Comparison of ENCODE assay signal across 16 mouse cellular contexts in genomic region chr5:25009770-25010169, GRCm38 (mm10).
DNase-seq lines count a peak whose midpoint lies in the region; ATAC-seq lines count a peak whose summit lies in the region.
"Had no signal": no experiment of that assay in that cellular context is flagged by ENCODE, and none has a peak within 500 bp of the region (broad histone marks: within the 10 kb centered on the region; RNA-seq: fewer than 3 reads in every experiment).

No protein-coding gene starts in this region.

- no peaks in the 10 kb centered on the region for H3K27me3 ChIP-seq in forebrain, embryonic 13.5 days
- no peaks in the 10 kb centered on the region for H3K27me3 ChIP-seq in forebrain, embryonic 16.5 days (replicated peaks; ENCODE audit: control insufficient read depth, insufficient read depth, low read length)
- H3K27me3 ChIP-seq in midbrain, embryonic 14.5 days (ENCODE audit: control insufficient read depth, insufficient read depth, low read length) = no peaks in the 10 kb centered on the region
- H3K27me3 ChIP-seq in midbrain, embryonic 16.5 days (ENCODE audit: control insufficient read depth, insufficient read depth, low read depth, low read length) = no peaks in the 10 kb centered on the region
- no peaks in the 10 kb centered on the region; the same call in 1 of the 2 replicates for H3K27me3 ChIP-seq in midbrain, embryonic 11.5 days (ENCODE audit: control insufficient read depth, insufficient read depth, low read length)
- H3K27me3 ChIP-seq: embryonic facial prominence, embryonic 15.5 days; forebrain, embryonic 15.5 days; Patski had no signal

- H3K4me1 ChIP-seq in forebrain, embryonic 13.5 days = peaks cover 17% of the 10 kb centered on the region
- H3K4me1 ChIP-seq in forebrain, embryonic 16.5 days (replicated peaks; ENCODE audit: control insufficient read depth, insufficient read depth, low read length) = peaks cover 7% of the 10 kb centered on the region
- 0 out of 2 replicates have a peak, but pooled peaks cover 6% of the 10 kb centered on the region for H3K4me1 ChIP-seq in midbrain, embryonic 14.5 days (ENCODE audit: control insufficient read depth, insufficient read depth, low read length)
- H3K4me1 ChIP-seq in midbrain, embryonic 16.5 days (ENCODE audit: control insufficient read depth, insufficient read depth, low read length) = peaks cover 7% of the 10 kb centered on the region
- H3K4me1 ChIP-seq in midbrain, embryonic 11.5 days (ENCODE audit: control insufficient read depth, insufficient read depth, low read length) = peaks cover 8% of the 10 kb centered on the region

- H3K9ac ChIP-seq in forebrain, embryonic 13.5 days = peak overlapping the region; percentile 18; the same call in 1 of the 2 replicates
- H3K9ac ChIP-seq in forebrain, embryonic 16.5 days (replicated peaks; ENCODE audit: low read depth, low read length) = no peak overlapping the region
- H3K9ac ChIP-seq in midbrain, embryonic 14.5 days (replicated peaks; ENCODE audit: low read length) = 0 out of 2 replicates have a peak overlapping the region, but pooled peaks have one; percentile 16
- H3K9ac ChIP-seq in midbrain, embryonic 16.5 days (ENCODE audit: low read depth, low read length) = no peak overlapping the region
- H3K9ac ChIP-seq in midbrain, embryonic 11.5 days (ENCODE audit: low read length) = no peak overlapping the region
- H3K9ac ChIP-seq: embryonic facial prominence, embryonic 15.5 days; forebrain, embryonic 15.5 days; heart, embryonic 12.5 days; hindbrain, embryonic 14.5 days had no signal

- DNase-seq in midbrain, embryonic 14.5 days = no peak
- peak; percentile 97 for DNase-seq in ES-CJ7 (ENCODE audit: low read depth, low spot score)
- peak; percentile 96 for DNase-seq in ZHBTc4 (ENCODE audit: low read depth, low spot score)
- DNase-seq in thymus, postnatal 36 days = no peak
- DNase-seq in midbrain, embryonic 11.5 days (ENCODE audit: low spot score, missing footprints) = no peak

- no peak overlapping the region for H3K4me2 ChIP-seq in forebrain, embryonic 13.5 days
- H3K4me2 ChIP-seq in forebrain, embryonic 16.5 days (ENCODE audit: low read length) = no peak overlapping the region
- H3K4me2 ChIP-seq in midbrain, embryonic 14.5 days (ENCODE audit: low read length) = no peak overlapping the region
- H3K4me2 ChIP-seq in midbrain, embryonic 16.5 days (ENCODE audit: low read length) = no peak overlapping the region
- no peak overlapping the region for H3K4me2 ChIP-seq in midbrain, embryonic 11.5 days

- no peaks in the 10 kb centered on the region for H3K36me3 ChIP-seq in forebrain, embryonic 13.5 days (ENCODE audit: poor library complexity, severe bottlenecking)
- no peaks in the 10 kb centered on the region for H3K36me3 ChIP-seq in forebrain, embryonic 16.5 days (ENCODE audit: control insufficient read depth, insufficient read depth)
- no peaks in the 10 kb centered on the region for H3K36me3 ChIP-seq in midbrain, embryonic 14.5 days (ENCODE audit: control insufficient read depth, insufficient read depth, low read length)
- no peaks in the 10 kb centered on the region for H3K36me3 ChIP-seq in midbrain, embryonic 16.5 days (ENCODE audit: control insufficient read depth, insufficient read depth, low read length)
- H3K36me3 ChIP-seq in midbrain, embryonic 11.5 days (ENCODE audit: control insufficient read depth, insufficient read depth, low read length) = no peaks in the 10 kb centered on the region
- H3K36me3 ChIP-seq: embryonic facial prominence, embryonic 15.5 days; forebrain, embryonic 10.5 days; forebrain, embryonic 15.5 days; heart, embryonic 12.5 days; hindbrain, embryonic 10.5 days had no signal

- H3K27ac ChIP-seq in forebrain, embryonic 13.5 days = no peak overlapping the region
- no peak overlapping the region for H3K27ac ChIP-seq in forebrain, embryonic 16.5 days (ENCODE audit: low read length)
- H3K27ac ChIP-seq in midbrain, embryonic 14.5 days (replicated peaks; ENCODE audit: low read depth, low read length) = no peak overlapping the region
- no peak overlapping the region for H3K27ac ChIP-seq in midbrain, embryonic 16.5 days (ENCODE audit: low read length)
- H3K27ac ChIP-seq in midbrain, embryonic 11.5 days (ENCODE audit: low read depth, low read length) = no peak overlapping the region
- H3K27ac ChIP-seq: embryonic facial prominence, embryonic 15.5 days; forebrain, embryonic 15.5 days; hindbrain, embryonic 10.5 days; hindbrain, embryonic 14.5 days had no signal

- no peaks in the 10 kb centered on the region for H3K9me3 ChIP-seq in forebrain, embryonic 13.5 days (replicated peaks)
- H3K9me3 ChIP-seq in forebrain, embryonic 16.5 days (ENCODE audit: control insufficient read depth, low read length) = no peaks in the 10 kb centered on the region
- H3K9me3 ChIP-seq in midbrain, embryonic 14.5 days (ENCODE audit: control insufficient read depth, low read length) = no peaks in the 10 kb centered on the region
- no peaks in the 10 kb centered on the region for H3K9me3 ChIP-seq in midbrain, embryonic 16.5 days (replicated peaks; ENCODE audit: control insufficient read depth, low read length, poor library complexity, severe bottlenecking)
- H3K9me3 ChIP-seq in midbrain, embryonic 11.5 days (ENCODE audit: control insufficient read depth, low read length) = no peaks in the 10 kb centered on the region
- H3K9me3 ChIP-seq: embryonic facial prominence, embryonic 15.5 days; forebrain, embryonic 10.5 days; forebrain, embryonic 15.5 days; heart, embryonic 12.5 days; hindbrain, embryonic 10.5 days had no signal

- 34% methylated on average over 3 of the region's 3 CpGs for WGBS in forebrain, embryonic 13.5 days
- WGBS in forebrain, embryonic 16.5 days = 32% methylated on average over 3 of the region's 3 CpGs
- 35% methylated on average over 3 of the region's 3 CpGs for WGBS in midbrain, embryonic 14.5 days
- 31% methylated on average over 3 of the region's 3 CpGs for WGBS in midbrain, embryonic 16.5 days
- WGBS in midbrain, embryonic 11.5 days = 34% methylated on average over 3 of the region's 3 CpGs

- ATAC-seq in forebrain, embryonic 13.5 days = no peak
- no peak for ATAC-seq in forebrain, embryonic 16.5 days
- no peak for ATAC-seq in midbrain, embryonic 14.5 days (ENCODE audit: low FRiP score, low TSS enrichment)
- no peak for ATAC-seq in midbrain, embryonic 16.5 days
- no peak for ATAC-seq in midbrain, embryonic 11.5 days (ENCODE audit: low FRiP score)

- H3K4me3 ChIP-seq in forebrain, embryonic 13.5 days = no peak overlapping the region
- no peak overlapping the region for H3K4me3 ChIP-seq in forebrain, embryonic 16.5 days (replicated peaks; ENCODE audit: low read length)
- H3K4me3 ChIP-seq in midbrain, embryonic 14.5 days (replicated peaks; ENCODE audit: low read depth, low read length) = no peak overlapping the region
- no peak overlapping the region for H3K4me3 ChIP-seq in midbrain, embryonic 16.5 days (ENCODE audit: low read depth, low read length)
- no peak overlapping the region for H3K4me3 ChIP-seq in midbrain, embryonic 11.5 days (ENCODE audit: low read depth, low read length)
- H3K4me3 ChIP-seq: embryonic facial prominence, embryonic 15.5 days; erythroblast, embryonic 14.5 days; forebrain, embryonic 15.5 days; heart, embryonic 12.5 days had no signal

Comparison
In these comparisons a context has a peak if more than half of its experiments do, and no peak if none do; other contexts are left out.
1. H3K9ac ChIP-seq: peak in forebrain, embryonic 13.5 days (single experiment) and midbrain, embryonic 14.5 days (single experiment); none in forebrain, embryonic 16.5 days (single experiment), midbrain, embryonic 16.5 days (single experiment) and midbrain, embryonic 11.5 days (single experiment).
2. DNase-seq: peak in ES-CJ7 (single experiment) and ZHBTc4 (single experiment); none in midbrain, embryonic 14.5 days (single experiment), thymus, postnatal 36 days (0 of 2) and midbrain, embryonic 11.5 days (single experiment).